Mouse (Mus musculus) lung, postnatal 0 days (tissue): ENCODE measurements around the gene Pitpnb. TPM values are rescaled to one million over a fixed set of nuclear protein-coding genes. Genes with fewer than 3 reads are reported as not detected.

Source experiments
- ATAC-seq: fragments of 200-750 bp; cut with Nextera tagmentation; 2 replicates; pipeline ENCODE4 v1.8.0; 2017; ENCODE audit warnings: moderate library complexity
- DNase-seq: peaks from one replicate; pipeline ENCODE4 v3.0.0-alpha.2; 2016; ENCODE audit warnings: low spot score
- H3K27ac ChIP-seq: fragments of 300-500 bp; sonication (generic); 2 replicates; pipeline ENCODE4 v1.5.1; 2014; ENCODE audit warnings: antibody characterized with exemption, mild to moderate bottlenecking, low read length, mixed read lengths
- H3K27me3 ChIP-seq: fragments of 300-500 bp; sonication (generic); replicated peaks from 2 replicates; pipeline ENCODE4 v1.6.1; 2014; ENCODE audit warnings: low read length, mixed read lengths; ENCODE audit not compliant: insufficient read depth
- H3K36me3 ChIP-seq: fragments of 300-500 bp; sonication (generic); 2 replicates; pipeline ENCODE4 v1.6.1; 2014; ENCODE audit warnings: low read length, mixed read lengths; ENCODE audit not compliant: insufficient read depth
- H3K4me1 ChIP-seq: fragments of 300-500 bp; sonication (generic); 2 replicates; pipeline ENCODE4 v1.6.1; 2014; ENCODE audit warnings: antibody characterized with exemption, low read depth, low read length, mixed read lengths; ENCODE audit not compliant: insufficient read depth
- H3K4me2 ChIP-seq: fragments of 300-500 bp; sonication (generic); replicated peaks from 2 replicates; pipeline ENCODE4 v1.6.1; 2014; ENCODE audit warnings: low read depth, mild to moderate bottlenecking, low read length, moderate library complexity, mixed read lengths
- H3K4me3 ChIP-seq: fragments of 300-500 bp; sonication (generic); 2 replicates; pipeline ENCODE4 v1.5.1; 2014; ENCODE audit warnings: low read depth, low read length
- H3K9ac ChIP-seq: fragments of 300-500 bp; sonication (generic); replicated peaks from 2 replicates; pipeline ENCODE4 v1.6.1; 2014; ENCODE audit warnings: low read depth, mild to moderate bottlenecking
- H3K9me3 ChIP-seq: fragments of 300-500 bp; sonication (generic); 2 replicates; pipeline ENCODE4 v1.6.1; 2016; ENCODE audit warnings: low read length, mixed read lengths
- CTCF ChIP-seq: IDR thresholded peaks from 2 replicates; pipeline ENCODE4 v1.5.1; 2016; ENCODE audit warnings: antibody characterized with exemption, mild to moderate bottlenecking
- EP300 ChIP-seq: IDR thresholded peaks from 2 replicates; pipeline ENCODE4 v1.6.1; 2016; ENCODE audit warnings: antibody characterized with exemption, mild to moderate bottlenecking, control low read depth
- WGBS: fragments of 180-500 bp; shearing (Covaris S2); extraction: QIAGEN DNeasy Blood & Tissue Kit; methylation state at CpG from one replicate; pipeline ENCODE4 v1.1.7; 2014; 5-methylcytosine and 5-hydroxymethylcytosine counted together
- polyA plus RNA-seq: library from polyadenylated mRNA; unstranded; fragments of >200 nt; fragmentation: Nextera tagmentation; extraction: Ambion mirVana; gene quantifications from 2 replicates; pipeline ENCODE4 v1.2.1, GENCODE M21; 2015

The Pitpnb gene
- polyA plus RNA-seq, 1 experiment from 2014 or later = 56.4 TPM

GRCm38 (mm10) chr5:111375616-111376015 lies 45.1 kb downstream of the Pitpnb start:
- Histone ChIP-seq H3K4me1 (no peaks in the 10 kb centered on the region), H3K4me2 (no peak overlapping the region), H3K36me3 (peaks cover 27% of the 10 kb centered on the region; the same call in 1 of the 2 replicates), H3K4me3 (no peak overlapping the region), H3K27ac (no peak overlapping the region), H3K9me3 (no peaks in the 10 kb centered on the region), H3K27me3 (no peaks in the 10 kb centered on the region), H3K9ac (no peak overlapping the region)
- WGBS = 73% methylated on average over 4 of the region's 4 CpGs
- no peak for TF ChIP-seq EP300
- no peak for TF ChIP-seq CTCF
- DNase-seq (no peak), ATAC-seq (no peak)

GRCm38 (mm10) chr5:111376276-111377020 lies 45.9 kb downstream of the Pitpnb start:
- no peak for ATAC-seq
- no peaks in the 10 kb centered on the region for H3K9me3 ChIP-seq
- TF ChIP-seq EP300 (no peak), CTCF (no peak)
- H3K4me1 ChIP-seq = no peaks in the 10 kb centered on the region
- H3K4me3 ChIP-seq = no peak overlapping the region
- 86% methylated on average over 24 of the region's 24 CpGs for WGBS
- H3K9ac ChIP-seq = no peak overlapping the region
- no peak for DNase-seq
- no peak overlapping the region for H3K4me2 ChIP-seq
- no peaks in the 10 kb centered on the region for H3K27me3 ChIP-seq
- peaks cover 27% of the 10 kb centered on the region; the same call in 1 of the 2 replicates for H3K36me3 ChIP-seq
- no peak overlapping the region for H3K27ac ChIP-seq

- TF ChIP-seq CTCF (peak; percentile 48), EP300 (no peak)
- Histone ChIP-seq H3K4me2 (no peak overlapping the region), H3K27ac (no peak overlapping the region), H3K27me3 (no peaks in the 10 kb centered on the region), H3K36me3 (peaks cover 20% of the 10 kb centered on the region; the same call in 1 of the 2 replicates), H3K9me3 (no peaks in the 10 kb centered on the region), H3K4me1 (no peaks in the 10 kb centered on the region), H3K4me3 (no peak overlapping the region), H3K9ac (no peak overlapping the region)
- 63% methylated on average over 7 of the region's 7 CpGs for WGBS
- ATAC-seq (no peak), DNase-seq (no peak)
Measured at GRCm38 (mm10) chr5:111378126-111378993, 47.8 kb downstream of the Pitpnb start.

GRCm38 (mm10) chr5:111383335-111383734 lies 52.8 kb downstream of the Pitpnb start:
- WGBS = 72% methylated on average over 5 of the region's 5 CpGs
- no peak for DNase-seq
- H3K4me2 ChIP-seq = no peak overlapping the region
- H3K27ac ChIP-seq = no peak overlapping the region
- H3K9me3 ChIP-seq = no peaks in the 10 kb centered on the region
- H3K27me3 ChIP-seq = no peaks in the 10 kb centered on the region
- H3K4me1 ChIP-seq = no peaks in the 10 kb centered on the region
- no peak for ATAC-seq
- peaks cover 23% of the 10 kb centered on the region; the same call in 1 of the 2 replicates for H3K36me3 ChIP-seq
- H3K4me3 ChIP-seq = no peak overlapping the region
- TF ChIP-seq EP300 (no peak), CTCF (no peak)
- H3K9ac ChIP-seq = no peak overlapping the region

- Histone ChIP-seq H3K4me3 (no peak overlapping the region), H3K9me3 (no peaks in the 10 kb centered on the region), H3K9ac (no peak overlapping the region), H3K27ac (no peak overlapping the region), H3K4me2 (no peak overlapping the region), H3K4me1 (peaks cover 8% of the 10 kb centered on the region), H3K27me3 (no peaks in the 10 kb centered on the region), H3K36me3 (peaks cover 6% of the 10 kb centered on the region; the same call in 1 of the 2 replicates)
- no peak for ATAC-seq
- TF ChIP-seq CTCF (no peak), EP300 (no peak)
- WGBS = 72% methylated on average over 10 of the region's 10 CpGs
- DNase-seq = no peak
Measured at GRCm38 (mm10) chr5:111390911-111391310, 60.3 kb downstream of the Pitpnb start.

- peaks cover 8% of the 10 kb centered on the region for H3K4me1 ChIP-seq
- no peaks in the 10 kb centered on the region for H3K27me3 ChIP-seq
- no peak overlapping the region for H3K4me3 ChIP-seq
- DNase-seq = no peak
- 89% methylated on average over 6 of the region's 6 CpGs for WGBS
- no peak overlapping the region for H3K9ac ChIP-seq
- no peak overlapping the region for H3K4me2 ChIP-seq
- TF ChIP-seq CTCF (no peak), EP300 (no peak)
- H3K9me3 ChIP-seq = no peaks in the 10 kb centered on the region
- ATAC-seq = no peak
- H3K36me3 ChIP-seq = peaks cover 2% of the 10 kb centered on the region; the same call in 1 of the 2 replicates
- no peak overlapping the region for H3K27ac ChIP-seq
Measured at GRCm38 (mm10) chr5:111391485-111391884, 60.9 kb downstream of the Pitpnb start.
